Mouse (Mus musculus): ENCODE results near the gene Wbp2. TPM values are rescaled to one million over a fixed set of nuclear protein-coding genes. Genes with fewer than 3 reads are reported as not detected.

The Wbp2 gene
- total RNA-seq, 2 experiments from 2014 or later = 287 to 295 TPM

DNA sequence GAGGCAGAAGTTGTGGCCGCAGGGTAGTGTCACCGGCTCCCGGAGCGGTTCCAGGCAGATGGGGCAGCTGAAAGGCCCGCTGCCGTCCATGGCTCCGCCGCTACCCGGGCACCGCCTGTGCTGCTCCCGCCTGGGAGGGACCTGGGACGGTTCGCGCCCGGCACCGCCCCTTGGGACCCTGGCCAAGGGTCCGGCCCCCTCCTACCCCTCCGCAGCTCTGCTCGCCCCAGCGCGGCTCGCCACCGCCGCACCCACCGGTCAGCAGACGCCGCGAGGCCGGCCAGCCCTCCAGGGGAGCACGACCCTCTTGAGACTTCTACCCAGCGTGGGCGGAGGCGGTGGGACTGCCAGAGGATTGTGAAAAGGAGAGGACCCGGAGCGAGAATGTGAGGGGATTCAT is 23.3 kb upstream of the Wbp2 start:
- DNase-seq (ENCODE audit: low spot score in 2 of 2) = no peak

DNA sequence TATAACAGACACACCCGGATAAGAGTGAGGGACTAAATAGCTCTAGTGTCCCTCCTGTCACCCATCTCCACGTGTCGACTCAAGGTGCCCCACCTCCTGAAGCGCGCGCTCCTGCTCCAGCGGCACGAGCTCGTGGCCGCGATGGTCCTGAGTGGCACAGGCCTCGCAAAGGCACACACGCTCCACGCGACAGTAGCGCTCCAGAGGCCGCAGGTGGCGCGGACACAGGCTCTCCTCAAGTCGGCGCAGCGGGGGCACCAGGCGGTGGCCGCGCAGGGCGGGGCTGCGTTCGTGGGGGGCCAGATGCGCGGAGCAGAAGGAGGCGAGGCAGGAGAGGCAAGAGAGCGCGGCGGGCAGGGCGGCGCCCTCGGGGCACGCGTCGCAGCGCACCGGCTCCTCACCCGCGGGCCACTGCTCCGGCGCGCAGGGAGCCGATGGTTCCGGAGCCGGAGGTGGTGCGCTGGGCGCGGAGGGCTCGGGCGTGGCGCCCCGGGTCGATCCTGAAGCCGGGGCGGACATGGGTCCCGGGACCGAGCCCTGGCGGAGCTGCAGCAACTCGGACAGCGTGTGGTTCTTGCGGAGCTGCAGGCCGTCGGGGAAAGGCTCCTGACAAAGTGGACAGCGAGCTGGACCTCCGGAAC is 22.8 kb upstream of the Wbp2 start:
- no peak for DNase-seq (ENCODE audit: low spot score in 2 of 2)

DNA sequence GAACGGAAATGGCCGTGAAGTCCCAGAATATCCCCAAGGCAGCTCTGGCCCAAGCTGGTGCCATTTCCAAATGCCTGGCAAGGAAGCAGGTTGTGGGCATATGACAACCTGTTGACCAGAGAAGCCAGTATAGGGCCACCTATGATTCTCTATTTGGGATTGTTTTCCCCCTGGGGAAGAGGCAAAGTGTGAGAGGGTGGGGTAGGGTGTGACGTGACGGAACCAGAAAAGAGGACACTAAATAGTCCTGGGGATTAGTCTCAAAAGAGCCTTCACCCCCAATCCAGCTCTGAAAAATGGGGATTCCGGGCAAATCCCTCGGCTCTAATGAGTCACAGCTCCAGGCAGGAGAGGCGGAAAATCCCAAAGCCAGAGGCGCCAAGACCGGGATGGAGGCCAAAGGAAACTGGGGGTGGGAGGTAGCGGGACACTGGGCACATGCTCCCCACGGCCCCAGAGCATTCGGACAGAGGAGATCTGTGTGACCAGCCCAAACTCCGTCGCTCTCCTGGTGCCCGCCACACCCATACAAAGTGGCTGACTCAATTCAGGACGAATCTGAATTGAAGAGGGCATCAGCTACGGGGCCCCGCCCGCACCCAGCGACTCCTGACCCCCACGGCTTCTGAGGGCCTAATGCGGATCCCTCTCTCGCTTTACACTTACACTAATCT is 21.8 kb upstream of the Wbp2 start:
- DNase-seq (ENCODE audit: low spot score in 2 of 2) = no peak

DNA sequence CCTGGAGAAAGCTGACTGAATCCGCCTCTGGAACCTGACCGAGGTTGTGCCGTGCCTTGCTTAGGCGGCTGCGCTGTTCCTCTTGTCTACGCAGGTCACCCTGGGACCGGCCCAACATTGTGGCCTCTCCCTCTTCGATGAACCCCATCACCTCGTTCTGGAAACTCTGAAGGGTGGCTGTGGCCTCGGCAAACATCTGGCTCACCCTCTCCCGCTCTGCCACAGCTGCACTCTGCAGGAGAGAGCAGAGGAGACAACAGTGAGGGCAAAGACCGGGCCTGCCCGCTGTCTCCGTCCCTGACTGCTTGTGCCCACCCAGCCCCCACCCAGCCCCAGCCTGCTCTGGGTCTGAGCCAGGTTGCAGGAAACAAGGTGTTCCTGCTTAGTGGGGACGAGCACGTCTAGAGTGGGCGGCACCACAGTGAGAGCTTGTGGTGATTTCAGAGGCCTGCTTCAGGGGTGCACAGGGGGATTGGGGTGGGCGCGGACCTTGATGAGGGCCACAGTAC is 21.0 kb upstream of the Wbp2 start:
- DNase-seq (ENCODE audit: low spot score in 2 of 2) = no peak

DNA sequence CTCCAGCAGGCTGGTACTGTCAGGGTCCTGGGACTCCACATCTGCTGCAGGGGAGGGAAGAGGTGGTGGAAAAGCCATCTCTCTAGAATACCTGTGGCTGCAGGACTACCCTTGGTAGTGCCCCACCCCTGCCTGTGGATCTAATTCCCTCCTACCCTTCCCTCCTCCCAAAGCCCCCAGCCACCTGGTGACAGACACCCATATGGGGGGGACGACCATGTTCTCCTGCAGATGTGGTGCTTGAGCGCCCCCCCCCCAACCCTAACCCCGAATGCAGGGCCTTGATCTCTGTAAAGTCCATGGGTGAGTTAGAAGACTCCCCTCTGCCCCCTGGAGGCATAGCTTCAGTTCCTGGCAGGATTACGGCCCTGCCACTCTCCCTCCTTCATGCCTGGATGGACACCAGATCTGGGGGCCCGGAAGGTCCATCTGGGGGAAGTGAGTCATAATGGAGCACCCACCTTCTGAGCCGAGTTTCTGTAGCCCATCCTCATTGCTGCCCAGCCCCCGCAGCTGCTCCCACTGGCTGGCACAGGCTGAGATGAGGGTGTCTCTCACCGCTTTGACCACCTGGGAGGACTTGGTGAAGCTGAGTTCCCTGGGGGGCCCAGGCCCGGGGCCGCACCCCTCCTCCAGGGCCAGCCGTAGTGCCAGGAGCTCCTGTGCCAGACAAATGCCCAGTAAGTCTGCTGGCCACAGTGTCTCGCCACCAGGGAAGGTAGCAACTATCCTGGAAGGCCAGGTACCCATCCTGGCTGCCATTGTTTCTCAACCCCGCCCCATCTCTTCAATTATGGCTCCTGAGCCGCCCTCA is 20.4 kb upstream of the Wbp2 start:
- no peak for DNase-seq (ENCODE audit: low spot score in 2 of 2)

DNA sequence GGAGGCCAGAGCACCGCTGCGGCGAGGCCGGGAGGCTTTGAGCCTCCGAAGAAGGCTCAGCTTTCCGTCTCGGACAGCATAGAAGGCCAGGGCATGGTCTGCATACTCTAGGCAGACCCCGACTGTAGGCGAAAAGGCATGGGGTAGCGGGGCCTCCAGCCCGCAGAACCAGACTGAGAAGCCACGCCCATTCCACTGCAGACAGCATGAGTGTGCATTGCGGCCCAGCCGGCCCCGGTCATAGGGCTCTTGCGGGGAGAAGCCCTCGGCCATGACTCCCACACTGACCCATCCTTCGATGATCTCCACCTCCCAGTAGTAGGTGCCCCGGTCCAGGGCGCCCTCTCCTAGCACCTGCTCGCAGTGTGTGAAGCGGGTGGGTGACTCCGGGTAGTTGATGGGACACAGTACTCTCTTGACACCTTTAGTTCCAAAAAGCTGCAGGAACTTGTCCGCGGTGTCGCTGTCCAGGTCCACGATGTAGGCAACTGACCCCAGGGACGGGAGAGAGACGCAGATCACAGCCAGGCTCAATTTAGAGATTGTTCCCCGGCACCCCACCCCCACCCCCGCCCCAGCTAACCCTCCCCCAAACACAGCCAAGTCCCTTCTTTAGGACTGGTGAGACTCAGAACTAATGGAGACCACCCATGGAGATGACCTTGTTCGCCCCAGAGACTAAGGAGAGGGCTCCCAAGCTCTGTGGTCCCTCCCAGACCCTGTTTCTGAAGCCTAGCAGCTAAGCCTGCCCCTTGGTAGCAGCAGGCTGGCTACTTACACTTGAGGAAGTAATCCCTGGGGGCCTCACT is 19.6 kb upstream of the Wbp2 start:
- no peak for DNase-seq (ENCODE audit: low spot score in 2 of 2)

DNA sequence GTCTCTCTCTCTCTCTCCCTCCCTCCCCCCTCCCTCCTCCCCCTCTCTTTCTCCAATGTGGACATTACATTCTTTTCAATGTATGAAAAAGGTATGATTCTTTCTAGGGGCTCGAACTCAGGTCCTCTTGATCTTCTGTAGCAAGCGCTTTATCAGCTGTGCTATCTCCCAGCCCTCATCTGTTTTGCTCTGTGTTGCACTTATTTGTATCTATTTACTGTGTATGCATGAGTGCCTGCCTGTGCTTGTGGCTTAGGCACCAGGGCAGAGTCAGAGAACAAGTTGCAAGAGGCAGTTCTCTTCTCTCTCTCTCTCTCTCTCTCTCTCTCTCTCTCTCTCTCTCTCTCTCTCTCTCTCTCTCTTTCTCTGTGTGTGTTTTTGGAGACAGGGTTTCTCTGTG is 18.3 kb upstream of the Wbp2 start:
- no peak for DNase-seq (ENCODE audit: low spot score in 2 of 2)

DNA sequence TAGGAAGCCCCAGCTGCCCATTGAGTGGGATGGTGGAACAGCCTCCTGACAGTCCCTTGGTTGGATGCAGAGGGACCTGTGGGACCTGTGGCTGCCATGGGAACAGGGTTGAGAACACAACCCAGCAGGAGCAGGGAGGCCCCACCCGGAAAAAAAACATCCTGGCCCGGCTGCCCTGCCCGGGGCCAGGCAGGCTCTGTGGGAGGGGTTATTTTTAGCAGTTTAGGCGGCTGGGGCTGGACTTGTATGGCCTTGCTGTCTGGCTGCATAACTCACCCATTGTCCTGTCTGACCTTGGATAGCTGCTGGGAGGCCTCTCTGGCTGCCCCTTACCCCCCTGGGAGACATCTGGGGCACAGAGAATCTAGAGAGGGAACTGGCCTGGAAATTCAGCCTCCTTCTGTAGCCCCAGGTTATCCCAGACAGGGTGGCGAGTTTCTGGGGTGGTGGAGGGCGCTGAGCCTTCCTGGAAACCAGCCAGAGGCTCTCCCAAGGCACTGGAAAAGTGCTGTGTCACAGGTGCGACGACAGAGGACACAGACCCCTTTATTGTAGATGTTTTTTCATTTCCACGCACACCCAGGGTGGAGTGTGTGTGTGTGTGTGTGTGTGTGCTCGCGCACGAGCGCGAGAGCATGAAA is 17.3 kb upstream of the Wbp2 start:
- no peak for DNase-seq (ENCODE audit: low spot score in 2 of 2)

DNA sequence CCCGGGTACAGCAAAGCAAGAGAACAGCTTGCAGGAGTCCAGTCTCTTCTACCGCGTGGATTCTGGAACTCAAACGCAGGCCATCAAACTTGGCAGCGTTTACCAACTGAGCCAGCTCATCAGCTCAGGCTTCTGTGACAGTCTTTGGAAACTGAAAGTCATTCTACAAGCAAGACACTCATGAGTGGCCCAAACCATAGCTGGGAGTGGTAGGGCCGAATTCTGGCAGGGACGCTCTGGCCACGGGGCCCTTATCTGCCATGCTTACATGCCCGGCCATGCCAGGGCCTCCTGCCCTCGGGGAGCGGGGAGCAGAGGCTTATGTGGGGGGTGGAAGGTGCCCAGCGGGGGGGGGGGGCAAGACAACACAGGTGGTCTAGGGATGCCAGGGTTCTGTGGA is 16.8 kb upstream of the Wbp2 start:
- DNase-seq (ENCODE audit: low spot score in 2 of 2) = no peak

DNA sequence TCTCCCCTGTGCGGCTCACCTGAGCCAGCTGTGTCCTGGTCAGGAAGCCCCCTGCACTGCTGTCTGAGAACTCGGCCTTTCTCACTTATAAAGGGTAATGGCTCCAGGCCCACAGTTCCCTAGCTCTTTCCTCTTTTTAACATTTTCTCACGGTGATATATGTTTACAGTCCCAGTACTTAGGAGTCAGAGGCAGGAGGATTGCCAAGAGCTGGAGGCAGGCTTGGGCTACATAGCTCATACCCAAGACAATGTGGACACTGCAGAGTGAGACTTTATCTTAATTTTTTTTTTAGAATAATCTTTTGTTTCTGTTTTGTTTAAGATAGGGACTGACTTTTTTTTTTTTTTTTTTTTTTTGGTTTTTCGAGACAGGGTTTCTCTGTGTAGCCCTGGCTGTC is 15.7 kb upstream of the Wbp2 start:
- no peak for DNase-seq (ENCODE audit: low spot score in 2 of 2)

DNA sequence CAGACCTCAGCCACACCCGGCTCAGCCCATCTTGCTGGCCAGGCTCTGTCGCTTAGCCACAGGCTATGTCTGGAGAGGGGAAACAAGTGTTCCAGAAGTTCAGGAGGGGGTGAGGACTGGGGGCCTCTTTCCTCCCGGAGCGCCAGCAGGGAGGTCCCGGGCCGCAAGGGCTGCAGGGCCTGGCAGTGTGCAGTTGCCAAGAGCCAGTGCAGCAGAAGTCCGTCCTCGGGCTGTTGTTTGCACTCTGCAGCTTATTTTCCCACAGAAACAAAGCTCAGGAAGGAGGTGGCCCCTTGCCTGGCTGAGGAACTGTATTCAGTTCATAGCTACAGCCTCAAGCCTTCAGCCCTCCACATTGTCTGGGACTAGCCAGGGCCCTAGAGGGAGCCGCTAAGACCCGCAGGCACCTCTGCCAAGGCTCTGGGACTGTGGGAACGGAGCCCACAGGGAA is 15.2 kb upstream of the Wbp2 start:
- no peak for DNase-seq (ENCODE audit: low spot score in 2 of 2)

DNA sequence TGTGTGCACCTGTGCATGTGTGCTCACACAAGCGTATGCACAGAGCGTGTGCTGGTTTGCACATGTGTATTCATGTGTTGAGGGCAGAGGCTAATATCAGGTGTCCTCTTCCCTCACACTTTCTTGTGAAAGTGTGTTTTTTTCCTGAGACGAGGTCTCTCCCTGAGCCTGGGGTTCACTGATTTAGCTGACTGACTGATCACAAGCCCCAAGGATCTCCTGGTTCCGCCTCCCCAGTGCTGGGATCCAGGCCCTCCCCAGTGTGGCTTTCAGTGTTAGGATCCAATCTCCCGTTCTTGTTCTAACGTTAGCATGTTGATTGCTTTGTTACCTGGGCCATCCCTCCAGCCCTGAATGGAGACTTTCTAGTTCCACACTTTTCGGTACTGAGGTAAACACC is 14.0 kb upstream of the Wbp2 start:
- DNase-seq (ENCODE audit: low spot score in 2 of 2) = no peak

DNA sequence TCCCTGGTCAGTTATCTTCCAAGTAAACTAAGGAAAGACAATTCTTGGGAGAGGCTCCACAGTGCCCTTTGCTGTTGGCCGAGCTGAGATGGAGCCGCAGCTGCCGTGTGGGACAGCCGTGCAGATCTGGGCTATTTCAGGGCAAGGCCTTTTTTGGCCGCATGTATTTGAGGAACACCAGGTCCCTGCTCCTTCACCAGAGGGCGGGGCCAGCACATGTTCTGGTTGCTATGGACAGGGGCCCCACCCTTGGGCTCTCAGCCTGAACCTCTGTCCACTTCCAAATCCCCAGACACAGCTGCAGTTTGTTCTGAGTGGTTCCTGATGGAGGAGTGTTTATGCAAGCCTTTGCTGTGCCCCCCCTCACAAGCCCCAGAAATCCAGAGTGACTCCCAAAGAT is 13.6 kb upstream of the Wbp2 start:
- no peak for DNase-seq (ENCODE audit: low spot score in 2 of 2)

DNA sequence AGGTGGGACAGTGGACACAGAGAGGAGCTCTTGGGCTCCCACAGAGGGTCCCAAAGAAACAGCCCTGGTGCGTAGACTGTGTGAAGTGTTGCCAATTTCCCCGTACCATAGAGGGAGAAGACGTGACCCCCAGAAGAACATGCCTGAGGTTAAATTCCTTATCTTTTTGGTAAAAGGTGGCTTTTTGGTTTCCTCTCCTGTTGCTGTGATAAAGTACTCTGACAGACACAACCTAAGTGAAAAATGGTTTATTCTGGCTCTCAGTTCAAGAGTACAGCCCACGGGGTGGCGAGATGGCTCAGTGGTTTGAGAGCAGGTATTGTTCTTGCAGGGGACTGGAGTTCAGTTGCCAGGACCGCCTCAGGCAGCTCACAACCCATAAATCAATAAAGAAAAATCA is 12.7 kb upstream of the Wbp2 start:
- no peak for DNase-seq (ENCODE audit: low spot score in 2 of 2)

DNA sequence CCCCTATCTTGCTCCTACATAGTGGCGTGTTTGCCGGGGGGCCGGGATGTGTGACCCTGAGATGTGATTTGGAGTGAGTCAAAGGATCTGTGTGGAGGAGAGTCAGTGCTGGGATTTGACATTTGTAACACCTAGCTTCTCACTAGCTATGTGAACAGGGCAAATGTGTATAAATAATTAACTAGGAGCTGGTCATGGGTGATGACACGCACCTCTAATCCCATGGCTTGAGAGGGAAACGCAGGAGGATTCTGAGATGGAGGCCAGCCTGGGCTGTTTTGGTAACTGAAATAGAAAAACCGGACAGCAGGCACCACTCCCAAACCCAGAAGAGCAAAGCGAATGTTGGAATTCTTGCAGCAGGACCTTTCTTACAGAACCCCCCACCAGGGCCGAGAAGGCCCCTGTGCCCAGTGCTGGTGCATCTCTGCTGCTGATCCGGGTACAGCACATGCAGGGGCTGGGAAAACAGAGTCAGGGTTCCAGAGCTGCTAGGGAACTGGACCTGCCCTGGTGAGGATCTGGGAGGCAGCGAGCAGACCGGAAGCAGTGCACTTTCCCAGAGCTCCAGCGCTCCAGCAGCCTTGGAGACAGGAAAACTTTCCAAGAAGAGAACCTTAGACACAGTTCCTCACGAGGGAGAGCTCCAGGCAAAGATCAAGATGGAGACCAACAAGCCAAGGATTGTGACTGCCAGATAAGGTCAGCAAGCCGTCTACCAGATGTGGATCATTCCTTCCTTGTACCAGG is 12.1 kb upstream of the Wbp2 start:
- no peak for DNase-seq (ENCODE audit: low spot score in 2 of 2)

DNA sequence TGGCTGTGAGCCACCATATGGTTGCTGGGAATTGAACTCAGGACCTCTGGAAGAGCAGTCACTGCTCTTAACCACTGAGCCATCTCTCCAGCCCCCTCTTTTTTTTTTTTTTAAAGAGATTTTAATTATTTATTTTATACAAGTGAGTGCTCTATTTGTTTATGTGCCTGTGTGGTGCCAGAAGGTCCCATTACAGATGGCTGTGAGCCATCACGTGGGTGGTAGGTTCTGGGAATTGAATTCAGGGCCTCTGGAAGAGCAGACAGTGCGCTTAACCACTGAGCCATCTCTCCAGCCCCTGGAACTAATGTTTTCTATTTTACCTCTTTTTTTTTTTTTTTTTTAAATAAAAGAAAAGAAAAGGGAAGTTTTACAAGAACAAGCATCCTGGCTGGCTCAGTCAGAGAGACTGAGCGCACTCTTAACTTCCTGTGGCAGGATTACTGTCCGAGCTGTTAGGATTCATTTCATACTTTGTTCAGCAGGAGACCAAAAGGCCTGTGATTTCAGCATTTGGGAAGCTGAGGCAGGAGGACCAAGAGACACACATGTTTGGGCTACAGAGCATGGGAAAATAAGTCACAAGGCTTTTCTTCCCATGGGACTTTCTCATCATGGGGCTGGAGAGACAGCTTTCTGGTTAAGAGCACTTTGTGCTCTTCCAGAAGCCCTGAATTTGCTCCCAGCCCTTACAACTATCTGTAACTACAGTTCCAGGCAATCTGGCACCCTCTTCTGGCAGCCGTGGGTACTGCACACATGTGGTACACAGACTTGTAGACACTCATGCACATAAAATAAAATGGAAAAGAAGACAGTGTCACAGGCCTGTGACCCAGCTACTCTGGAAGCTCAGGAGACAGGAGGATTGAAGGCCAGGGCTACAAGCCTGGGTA is 9.7 kb upstream of the Wbp2 start:
- DNase-seq (ENCODE audit: low spot score in 2 of 2) = no peak

DNA sequence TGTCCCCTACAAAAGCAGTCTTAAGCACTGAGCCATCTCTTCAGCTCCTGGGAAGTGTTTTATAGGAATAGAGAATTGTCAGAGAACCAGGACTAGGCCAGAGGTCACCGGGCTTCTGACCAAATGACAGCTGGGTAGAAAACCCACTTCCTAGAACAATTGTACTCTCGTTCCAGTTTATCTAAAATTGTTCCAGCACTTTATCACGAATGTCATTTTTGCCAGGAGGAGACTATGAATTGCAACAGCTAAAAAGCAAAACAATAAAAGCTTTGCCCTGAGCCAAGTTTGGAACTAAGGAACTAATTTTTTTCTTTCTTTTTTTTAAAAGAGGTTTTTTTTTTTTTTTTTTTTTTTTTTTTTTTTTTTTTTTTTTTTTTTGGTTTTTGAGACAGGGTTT is 8.8 kb upstream of the Wbp2 start:
- no peak for DNase-seq (ENCODE audit: low spot score in 2 of 2)

DNA sequence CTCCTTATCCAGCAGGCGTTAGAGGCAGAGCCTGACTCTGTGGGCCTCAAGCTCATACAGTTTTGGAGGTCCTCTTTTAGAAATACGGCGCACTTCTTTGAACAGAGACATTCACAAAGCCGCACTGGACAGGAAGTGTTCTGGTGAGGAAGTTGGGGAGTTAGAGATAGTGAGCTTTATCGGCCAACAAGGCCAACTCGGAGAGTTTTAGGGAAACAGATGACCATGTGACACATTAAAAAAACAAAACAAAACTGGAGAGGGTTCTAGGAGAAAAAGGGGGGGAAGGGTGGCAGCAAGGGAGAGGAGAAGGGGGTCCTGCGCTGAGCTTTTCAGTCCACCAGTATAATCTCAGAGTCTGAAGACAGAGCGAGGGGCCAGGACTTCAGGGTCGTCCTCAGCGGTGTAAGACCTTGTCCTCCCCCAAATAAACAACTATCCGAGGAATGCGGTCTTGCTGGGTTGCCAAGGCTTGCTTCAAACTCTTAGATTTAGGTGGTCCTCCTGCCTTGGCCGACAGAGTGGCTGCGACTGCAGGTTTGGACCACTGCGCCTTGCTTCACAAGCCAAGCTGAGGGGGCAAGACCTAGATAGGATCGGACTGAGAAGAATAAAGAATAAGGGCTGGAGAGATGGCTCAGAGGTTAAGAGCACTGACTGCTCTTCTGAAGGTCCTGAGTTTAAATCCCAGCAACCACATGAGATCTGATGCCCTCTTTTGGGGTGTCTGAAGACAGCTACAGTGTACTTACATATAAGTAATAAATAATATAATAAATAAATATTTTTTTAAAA is 7.2 kb upstream of the Wbp2 start:
- DNase-seq (ENCODE audit: low spot score in 2 of 2) = no peak
